Mouse (Mus musculus): ENCODE measurements at regions not wholly inside any gene's neighbourhood (a gene's known extent, or its start where the extent isn't known, plus 50 kb on each side); places are given as distances from the start of the nearest gene placed in this dataset.

GRCm38 (mm10) chrX:112925542-112926182 lies 227.2 kb upstream of the Pof1b start:
- TF ChIP-seq CTCF (IDR thresholded peaks at IDR 0.05; ENCODE audit: borderline replicate concordance, control insufficient read depth, extremely low read depth, insufficient read depth, low read length, poor library complexity) (no peak), POLR2A (IDR thresholded peaks at IDR 0.05; ENCODE audit: control insufficient read depth, extremely low read depth, insufficient read depth, low read length, poor library complexity) (no peak)
